Mouse (Mus musculus) lung, postnatal 0 days (tissue): ENCODE data around the gene Melk.

ENCODE experiments used
- CTCF ChIP-seq: IDR thresholded peaks from 2 replicates; pipeline ENCODE4 v1.5.1; 2016; ENCODE audit warnings: antibody characterized with exemption, mild to moderate bottlenecking
- EP300 ChIP-seq: IDR thresholded peaks from 2 replicates; pipeline ENCODE4 v1.6.1; 2016; ENCODE audit warnings: antibody characterized with exemption, mild to moderate bottlenecking, control low read depth

GRCm38 (mm10) chr4:44316270-44316809, 15.7 kb downstream of the Melk start:
- no peak for TF ChIP-seq EP300
- no peak for TF ChIP-seq CTCF
